Mouse (Mus musculus): ENCODE results near the gene Gm10644.

DNA sequence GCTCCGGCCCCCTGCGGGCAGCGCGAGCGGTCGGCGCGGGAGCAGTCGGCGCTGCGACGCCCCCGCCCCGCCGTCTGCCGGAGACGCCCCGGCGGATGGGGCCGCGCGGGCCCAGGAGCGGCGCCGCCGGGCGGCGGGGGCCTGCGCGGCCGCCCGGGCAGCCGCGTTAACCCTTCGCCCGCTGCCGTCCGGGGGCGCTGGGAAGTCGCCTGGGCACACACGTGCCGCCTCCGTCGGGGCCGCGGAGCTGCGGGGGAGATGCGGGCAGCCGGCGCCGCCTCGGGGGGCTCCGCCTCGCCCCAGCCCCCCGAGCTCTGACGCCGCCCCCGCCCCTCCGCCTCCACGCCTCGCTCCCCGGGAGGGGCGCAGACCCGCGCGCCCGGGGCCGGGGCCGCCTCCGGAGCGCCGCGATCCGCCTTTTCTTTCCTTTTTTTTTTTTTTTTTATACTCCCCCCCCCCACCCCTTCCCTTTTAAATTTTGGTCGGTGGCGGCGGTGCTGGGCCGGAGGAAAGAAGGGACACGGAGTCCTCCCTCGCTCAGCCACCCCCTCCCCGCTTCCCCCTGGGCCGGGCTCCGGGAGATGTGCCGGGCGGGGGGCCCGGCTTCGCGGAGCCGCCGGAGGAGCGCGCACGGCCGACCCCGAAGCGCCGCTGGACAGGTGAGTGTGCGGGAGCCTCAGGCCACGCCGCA lies 54.6 kb downstream of the Gm10644 start:
- TF ChIP-seq POLR2A (IDR thresholded peaks at IDR 0.05; ENCODE audit: borderline replicate concordance, low read depth, low read length) (no peak), CTCF (IDR thresholded peaks at IDR 0.05; ENCODE audit: low read depth, low read length) (no peak)
